Mouse (Mus musculus): ENCODE data around the gene Inpp4b. TPM values are rescaled to one million over a fixed set of nuclear protein-coding genes. Genes with fewer than 3 reads are reported as not detected.

Gene Inpp4b
- polyA plus RNA-seq, 1 experiment from 2014 or later: 15.8 TPM

DNA sequence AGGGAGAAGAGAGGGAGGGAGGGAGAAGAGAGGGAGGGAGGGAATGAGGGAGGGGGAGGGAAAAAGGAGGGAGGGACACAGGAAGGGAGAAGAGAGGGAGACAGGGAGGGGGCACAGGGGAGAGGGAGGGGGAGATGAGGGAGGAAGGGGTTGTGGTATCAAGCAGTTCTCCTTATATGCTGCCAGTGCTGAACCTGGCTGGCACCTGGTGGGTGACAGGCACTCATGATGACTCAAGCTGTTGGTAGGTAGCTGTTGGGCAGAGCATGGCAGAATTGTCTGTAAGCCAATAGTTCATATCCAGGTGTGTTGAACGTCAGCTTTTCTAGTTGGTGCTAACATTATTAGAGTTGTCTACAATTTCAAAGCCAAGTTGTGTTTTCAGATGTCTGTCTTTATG lies 512.7 kb downstream of the Inpp4b start:
- H3K36me3 ChIP-seq: no peaks in the 10 kb centered on the region
- WGBS: 75% methylated on average over 1 of the region's 1 CpGs
- H3K9me3 ChIP-seq (replicated peaks): no peaks in the 10 kb centered on the region
- peaks cover 4% of the 10 kb centered on the region; the same call in 1 of the 2 replicates for H3K4me1 ChIP-seq
- no peak for DNase-seq (ENCODE audit: low spot score)
- H3K4me3 ChIP-seq: no peak overlapping the region
- no peak overlapping the region for H3K27ac ChIP-seq
- no peaks in the 10 kb centered on the region for H3K27me3 ChIP-seq (ENCODE audit: low read depth, poor library complexity, severe bottlenecking)

DNA sequence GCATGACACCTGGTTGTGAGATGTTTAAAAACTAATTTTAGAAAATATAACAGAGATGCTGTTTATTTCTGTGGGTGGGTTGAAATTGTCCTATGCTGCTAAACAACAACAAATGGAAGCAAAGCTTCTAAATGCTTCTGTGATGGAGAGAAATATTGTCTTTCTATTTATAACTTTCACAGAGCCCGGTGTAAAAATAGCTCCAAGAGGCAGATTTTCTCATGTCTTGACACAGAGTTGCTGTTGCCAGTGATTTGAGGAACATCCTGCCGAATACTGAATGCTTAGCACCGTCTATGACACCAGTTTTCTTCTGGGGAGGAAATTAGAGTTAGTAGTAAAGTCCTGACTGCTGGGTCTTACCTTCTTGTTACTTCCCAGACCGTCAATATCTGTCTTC lies 513.8 kb downstream of the Inpp4b start:
- 84% methylated on average over 4 of the region's 4 CpGs for WGBS

GRCm38 (mm10) chr8:81856608-81857007 lies 514.3 kb downstream of the Inpp4b start:
- Histone ChIP-seq H3K27ac (no peak overlapping the region), H3K4me3 (no peak overlapping the region), H3K27me3 (ENCODE audit: low read depth, poor library complexity, severe bottlenecking) (no peaks in the 10 kb centered on the region), H3K9me3 (replicated peaks) (no peaks in the 10 kb centered on the region), H3K36me3 (no peaks in the 10 kb centered on the region), H3K4me1 (peaks cover 4% of the 10 kb centered on the region; the same call in 1 of the 2 replicates)
- WGBS: 61% methylated on average over 6 of the region's 6 CpGs
- no peak for DNase-seq (ENCODE audit: low spot score)

More for the DNA sequence above, 513.8 kb downstream of the Inpp4b start:
- no peak for DNase-seq (ENCODE audit: low spot score)
- peaks cover 4% of the 10 kb centered on the region; the same call in 1 of the 2 replicates for H3K4me1 ChIP-seq
- H3K4me3 ChIP-seq: no peak overlapping the region
- H3K27ac ChIP-seq: no peak overlapping the region
- no peaks in the 10 kb centered on the region for H3K9me3 ChIP-seq (replicated peaks)
- no peaks in the 10 kb centered on the region for H3K27me3 ChIP-seq (ENCODE audit: low read depth, poor library complexity, severe bottlenecking)
- no peaks in the 10 kb centered on the region for H3K36me3 ChIP-seq

- no peak for DNase-seq (ENCODE audit: low spot score)
- H3K4me1 ChIP-seq: peaks cover 4% of the 10 kb centered on the region; the same call in 1 of the 2 replicates
- no peaks in the 10 kb centered on the region for H3K27me3 ChIP-seq (ENCODE audit: low read depth, poor library complexity, severe bottlenecking)
- no peaks in the 10 kb centered on the region for H3K36me3 ChIP-seq
- no peaks in the 10 kb centered on the region for H3K9me3 ChIP-seq (replicated peaks)
- 93% methylated on average over 4 of the region's 4 CpGs for WGBS
- no peak overlapping the region for H3K4me3 ChIP-seq
- no peak overlapping the region for H3K27ac ChIP-seq
Measured at GRCm38 (mm10) chr8:81858393-81858792, 516.0 kb downstream of the Inpp4b start.

DNA sequence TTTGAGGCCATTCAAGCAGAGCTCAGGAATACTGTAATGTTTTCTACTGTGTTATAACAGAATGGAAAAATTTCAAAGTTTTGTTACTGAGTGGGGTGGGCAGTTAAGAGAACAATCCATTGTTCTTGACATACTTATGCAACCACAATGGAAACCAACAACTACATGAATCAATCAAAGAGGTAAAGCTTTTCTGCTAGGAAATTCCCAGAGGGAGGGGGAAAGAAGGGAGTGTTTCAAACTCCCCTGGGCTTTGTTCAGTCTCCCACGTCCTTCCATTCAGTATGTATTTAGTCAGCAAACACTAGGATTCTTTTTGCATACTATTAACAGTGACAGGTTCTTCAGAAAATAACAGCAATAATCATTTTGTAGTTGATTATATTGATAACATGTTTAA lies 517.4 kb downstream of the Inpp4b start:
- no peak for DNase-seq (ENCODE audit: low spot score)
- H3K36me3 ChIP-seq: no peaks in the 10 kb centered on the region
- H3K4me3 ChIP-seq: no peak overlapping the region
- no peaks in the 10 kb centered on the region for H3K9me3 ChIP-seq (replicated peaks)
- WGBS: 87% methylated on average over 1 of the region's 1 CpGs
- no peaks in the 10 kb centered on the region for H3K27me3 ChIP-seq (ENCODE audit: low read depth, poor library complexity, severe bottlenecking)
- H3K4me1 ChIP-seq: peaks cover 4% of the 10 kb centered on the region; the same call in 1 of the 2 replicates
- no peak overlapping the region for H3K27ac ChIP-seq

- no peaks in the 10 kb centered on the region for H3K27me3 ChIP-seq (ENCODE audit: low read depth, poor library complexity, severe bottlenecking)
- H3K27ac ChIP-seq: no peak overlapping the region
- no peaks in the 10 kb centered on the region for H3K9me3 ChIP-seq (replicated peaks)
- WGBS: 94% methylated on average over 8 of the region's 8 CpGs
- no peak overlapping the region for H3K4me3 ChIP-seq
- H3K4me1 ChIP-seq: peaks cover 4% of the 10 kb centered on the region; the same call in 1 of the 2 replicates
- no peak for DNase-seq (ENCODE audit: low spot score)
- no peaks in the 10 kb centered on the region for H3K36me3 ChIP-seq
Measured at GRCm38 (mm10) chr8:81861311-81861710, 519.0 kb downstream of the Inpp4b start.

GRCm38 (mm10) chr8:81862738-81863137 lies 520.4 kb downstream of the Inpp4b start:
- no peak for DNase-seq (ENCODE audit: low spot score)
- Histone ChIP-seq H3K4me1 (no peaks in the 10 kb centered on the region), H3K4me3 (no peak overlapping the region), H3K36me3 (no peaks in the 10 kb centered on the region), H3K27ac (no peak overlapping the region), H3K9me3 (replicated peaks) (no peaks in the 10 kb centered on the region), H3K27me3 (ENCODE audit: low read depth, poor library complexity, severe bottlenecking) (no peaks in the 10 kb centered on the region)

GRCm38 (mm10) chr8:81864318-81864717 lies 522.0 kb downstream of the Inpp4b start:
- DNase-seq (ENCODE audit: low spot score): no peak
- Histone ChIP-seq H3K27ac (no peak overlapping the region), H3K4me3 (no peak overlapping the region), H3K36me3 (no peaks in the 10 kb centered on the region), H3K9me3 (replicated peaks) (no peaks in the 10 kb centered on the region), H3K27me3 (ENCODE audit: low read depth, poor library complexity, severe bottlenecking) (no peaks in the 10 kb centered on the region), H3K4me1 (no peaks in the 10 kb centered on the region)
- WGBS: 87% methylated on average over 2 of the region's 2 CpGs

DNA sequence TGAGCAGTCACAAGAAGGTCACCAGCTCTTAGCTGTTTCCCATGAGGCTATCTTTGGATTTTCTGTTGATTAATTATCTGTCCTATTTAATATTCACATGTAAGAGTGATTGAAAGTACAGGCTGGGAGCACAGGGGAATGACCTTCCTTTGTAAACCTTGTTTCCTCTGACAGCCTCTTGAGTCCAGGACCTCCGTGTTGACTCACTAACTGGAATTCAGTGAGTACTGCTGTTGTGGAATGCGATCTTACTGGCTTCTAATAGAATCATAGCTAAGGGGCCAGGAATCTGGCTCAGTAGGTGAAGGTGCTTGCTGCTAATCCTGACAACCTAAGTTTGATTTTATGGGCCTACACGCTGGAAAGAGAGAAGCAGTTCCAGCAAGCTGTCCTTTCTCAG lies 523.3 kb downstream of the Inpp4b start:
- Histone ChIP-seq H3K27ac (no peak overlapping the region), H3K4me1 (no peaks in the 10 kb centered on the region), H3K27me3 (ENCODE audit: low read depth, poor library complexity, severe bottlenecking) (no peaks in the 10 kb centered on the region), H3K9me3 (replicated peaks) (no peaks in the 10 kb centered on the region), H3K36me3 (no peaks in the 10 kb centered on the region), H3K4me3 (no peak overlapping the region)
- DNase-seq (ENCODE audit: low spot score): no peak
- WGBS: 75% methylated on average over 3 of the region's 3 CpGs

GRCm38 (mm10) chr8:81867020-81867419 lies 524.7 kb downstream of the Inpp4b start:
- 72% methylated on average over 3 of the region's 3 CpGs for WGBS
- DNase-seq (ENCODE audit: low spot score): no peak
- H3K4me3 ChIP-seq: no peak overlapping the region
- no peaks in the 10 kb centered on the region for H3K36me3 ChIP-seq
- no peak overlapping the region for H3K27ac ChIP-seq
- H3K9me3 ChIP-seq (replicated peaks): no peaks in the 10 kb centered on the region
- H3K27me3 ChIP-seq (ENCODE audit: low read depth, poor library complexity, severe bottlenecking): no peaks in the 10 kb centered on the region
- H3K4me1 ChIP-seq: no peaks in the 10 kb centered on the region

DNA sequence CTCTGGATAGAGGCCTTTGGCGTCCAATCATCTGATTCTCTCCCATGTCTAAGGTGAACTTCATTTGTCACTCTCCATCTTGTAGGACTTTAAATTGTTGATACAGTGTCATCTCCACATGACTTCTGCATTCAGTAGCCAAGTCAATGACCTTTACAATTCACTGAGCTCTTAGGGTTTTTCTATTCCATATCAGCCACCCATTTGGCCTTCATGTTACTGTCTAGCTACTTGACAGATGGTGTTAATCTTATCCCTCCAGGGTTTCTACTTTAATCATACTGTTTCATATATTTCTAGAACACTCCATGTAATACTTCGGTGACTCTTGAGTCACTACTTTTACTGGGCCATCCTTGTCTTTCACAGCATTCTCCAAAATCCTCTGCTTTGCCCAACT lies 528.1 kb downstream of the Inpp4b start:
- Histone ChIP-seq H3K4me1 (no peaks in the 10 kb centered on the region), H3K9me3 (replicated peaks) (no peaks in the 10 kb centered on the region), H3K27ac (no peak overlapping the region), H3K27me3 (ENCODE audit: low read depth, poor library complexity, severe bottlenecking) (no peaks in the 10 kb centered on the region), H3K4me3 (no peak overlapping the region), H3K36me3 (no peaks in the 10 kb centered on the region)
- 89% methylated on average over 2 of the region's 2 CpGs for WGBS
- no peak for DNase-seq (ENCODE audit: low spot score)

DNA sequence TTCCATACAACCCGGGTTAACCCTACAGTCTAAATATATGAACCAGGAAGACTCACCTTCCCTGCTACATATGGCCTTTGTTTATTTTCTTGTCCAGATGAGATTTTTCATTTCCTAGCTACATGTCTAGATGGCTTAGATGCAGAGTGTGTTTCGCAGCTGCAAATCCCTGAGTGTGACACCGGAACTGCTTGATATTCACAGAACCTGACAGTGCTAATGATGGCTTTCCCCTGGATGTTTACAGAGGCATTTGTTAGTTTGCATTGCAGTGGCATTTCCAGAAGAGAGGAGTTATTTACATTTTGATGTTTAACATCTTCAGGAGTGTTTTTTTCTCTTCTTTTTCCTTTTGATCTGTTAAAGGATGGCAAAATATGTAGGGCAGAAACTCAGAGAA lies 537.7 kb downstream of the Inpp4b start:
- H3K27me3 ChIP-seq (ENCODE audit: low read depth, poor library complexity, severe bottlenecking): no peaks in the 10 kb centered on the region
- WGBS: 88% methylated on average over 3 of the region's 3 CpGs
- no peak overlapping the region for H3K4me3 ChIP-seq
- no peaks in the 10 kb centered on the region for H3K9me3 ChIP-seq (replicated peaks)
- H3K27ac ChIP-seq: no peak overlapping the region
- H3K36me3 ChIP-seq: no peaks in the 10 kb centered on the region
- DNase-seq (ENCODE audit: low spot score): no peak
- H3K4me1 ChIP-seq: no peaks in the 10 kb centered on the region

DNA sequence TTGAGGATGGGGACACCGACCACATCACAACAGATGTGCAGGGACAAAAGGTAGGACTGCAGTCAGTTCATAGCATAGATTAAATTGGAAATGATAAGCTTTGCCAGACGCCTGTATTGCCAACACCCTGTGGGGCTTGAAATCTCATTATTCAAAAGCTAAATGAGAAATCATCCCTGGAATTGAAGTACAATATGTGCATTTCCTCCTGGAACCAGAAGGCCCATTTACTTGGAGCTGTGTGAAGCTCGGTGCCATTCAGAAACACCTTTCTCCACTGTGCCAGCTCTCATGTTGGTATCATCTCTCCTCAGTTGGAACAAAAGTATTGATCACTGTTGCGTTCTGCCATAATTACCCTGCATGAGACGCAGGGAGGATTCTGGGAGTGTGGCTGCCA lies 541.8 kb downstream of the Inpp4b start:
- DNase-seq (ENCODE audit: low spot score): no peak

GRCm38 (mm10) chr8:81888843-81889242 lies 546.5 kb downstream of the Inpp4b start:
- no peaks in the 10 kb centered on the region for H3K4me1 ChIP-seq
- H3K36me3 ChIP-seq: no peaks in the 10 kb centered on the region
- no peak for DNase-seq (ENCODE audit: low spot score)
- H3K4me3 ChIP-seq: no peak overlapping the region
- no peaks in the 10 kb centered on the region for H3K27me3 ChIP-seq (ENCODE audit: low read depth, poor library complexity, severe bottlenecking)
- no peaks in the 10 kb centered on the region for H3K9me3 ChIP-seq (replicated peaks)
- H3K27ac ChIP-seq: no peak overlapping the region

More for the DNA sequence above, 541.8 kb downstream of the Inpp4b start:
- Histone ChIP-seq H3K4me3 (no peak overlapping the region), H3K36me3 (no peaks in the 10 kb centered on the region), H3K27ac (no peak overlapping the region), H3K9me3 (replicated peaks) (no peaks in the 10 kb centered on the region), H3K4me1 (no peaks in the 10 kb centered on the region), H3K27me3 (ENCODE audit: low read depth, poor library complexity, severe bottlenecking) (no peaks in the 10 kb centered on the region)
- WGBS: 91% methylated on average over 5 of the region's 5 CpGs

All from limb, embryonic 10.5 days (tissue).